Mouse (Mus musculus) retina, postnatal 1 day (tissue): ENCODE measurements at regions not wholly inside any gene's neighbourhood (a gene's known extent, or its start where the extent isn't known, plus 50 kb on each side); places are given as distances from the start of the nearest gene placed in this dataset.
"Not testable (repeated sequence)": the region's sequence is repeated elsewhere in the genome, so short reads cannot be mapped to it uniquely, and the experiment has no call there.

ENCODE experiments used
- DNase-seq: peaks from one replicate; pipeline ENCODE4 v3.0.0-alpha.2; 2012

DNA sequence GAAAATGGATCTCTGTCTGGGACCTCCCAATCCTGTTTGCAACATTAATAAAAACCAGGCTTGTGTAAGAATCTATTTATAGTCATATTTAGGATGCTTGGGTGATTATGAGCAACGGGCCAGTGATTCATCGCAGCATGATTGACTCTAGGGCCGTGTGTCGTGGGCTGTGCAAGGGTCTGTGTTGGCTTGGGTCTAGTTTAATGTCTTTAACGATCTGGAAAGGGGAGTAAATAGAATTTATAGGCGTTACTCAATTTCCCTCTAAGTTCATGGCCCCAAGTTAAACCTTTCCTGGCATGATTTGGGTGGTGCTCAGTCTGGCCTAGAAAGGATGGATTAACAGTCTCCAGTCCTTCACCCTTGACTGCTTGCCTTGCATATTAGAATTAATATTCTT lies 149.9 kb upstream of the Fer start:
- peak; percentile 12 for DNase-seq

DNA sequence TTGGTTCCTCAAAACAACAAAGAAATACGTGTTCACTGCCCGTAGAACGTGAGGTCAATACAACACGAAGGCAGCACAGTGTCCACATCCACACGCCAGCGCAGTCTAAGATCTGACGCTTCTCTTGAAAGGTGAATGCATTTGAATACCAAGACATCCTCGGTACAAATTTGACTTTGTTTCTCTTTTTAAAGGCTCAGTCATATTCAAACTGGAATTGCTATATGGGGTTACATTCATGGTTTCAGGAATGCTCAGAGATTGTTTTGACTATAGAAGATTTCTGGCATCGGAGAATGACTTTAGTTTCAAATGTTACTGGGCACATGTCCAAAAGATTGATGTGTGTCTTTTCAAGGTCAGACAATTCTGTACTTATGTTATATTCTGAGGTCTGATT lies 147.2 kb upstream of the Fer start:
- DNase-seq, result no peak

DNA sequence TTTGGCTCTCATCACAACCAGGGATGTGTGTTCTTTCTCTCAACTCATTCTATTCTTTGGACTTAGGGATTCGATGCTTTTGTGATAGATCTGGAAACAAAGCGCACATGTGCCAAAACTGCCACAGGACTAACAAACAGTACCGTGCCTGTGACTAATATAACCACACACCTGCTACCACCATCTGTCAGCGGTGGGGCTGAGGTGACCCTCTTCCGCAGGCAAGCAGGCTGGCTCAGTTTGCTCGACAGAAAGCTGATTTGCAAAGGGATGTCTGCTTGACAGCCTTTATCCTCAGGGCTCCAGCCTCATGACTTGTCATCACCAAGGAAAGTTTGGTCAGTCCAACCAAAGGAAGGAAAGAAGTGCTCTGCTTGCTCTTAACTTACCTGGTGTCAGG lies 146.7 kb upstream of the Fer start:
- no peak for DNase-seq

DNA sequence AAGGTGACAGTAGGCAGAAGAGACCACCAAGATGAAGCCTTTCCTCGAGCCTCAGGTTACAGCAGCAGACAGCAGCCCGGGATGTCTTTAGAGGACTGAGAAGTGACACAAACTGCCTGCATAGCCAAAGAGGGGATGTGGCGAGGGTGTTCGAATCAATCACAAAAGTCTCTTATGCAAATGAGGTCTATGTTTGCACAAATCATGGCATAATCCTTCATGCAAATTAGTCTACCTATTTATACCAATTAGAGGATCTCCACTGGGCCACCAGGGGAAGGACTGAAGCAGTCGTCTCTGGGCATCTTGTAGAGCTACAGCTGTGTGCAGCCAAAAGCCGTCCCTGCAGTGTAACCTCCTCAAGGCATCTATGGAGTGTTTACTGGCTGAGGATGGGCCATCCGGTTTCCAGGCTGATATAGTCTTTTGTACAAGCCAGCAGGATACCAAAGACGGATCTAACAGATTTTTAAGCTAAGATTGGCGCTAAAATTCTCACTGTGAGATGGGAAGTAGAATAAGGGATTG lies 145.7 kb upstream of the Fer start:
- DNase-seq, result no peak

DNA sequence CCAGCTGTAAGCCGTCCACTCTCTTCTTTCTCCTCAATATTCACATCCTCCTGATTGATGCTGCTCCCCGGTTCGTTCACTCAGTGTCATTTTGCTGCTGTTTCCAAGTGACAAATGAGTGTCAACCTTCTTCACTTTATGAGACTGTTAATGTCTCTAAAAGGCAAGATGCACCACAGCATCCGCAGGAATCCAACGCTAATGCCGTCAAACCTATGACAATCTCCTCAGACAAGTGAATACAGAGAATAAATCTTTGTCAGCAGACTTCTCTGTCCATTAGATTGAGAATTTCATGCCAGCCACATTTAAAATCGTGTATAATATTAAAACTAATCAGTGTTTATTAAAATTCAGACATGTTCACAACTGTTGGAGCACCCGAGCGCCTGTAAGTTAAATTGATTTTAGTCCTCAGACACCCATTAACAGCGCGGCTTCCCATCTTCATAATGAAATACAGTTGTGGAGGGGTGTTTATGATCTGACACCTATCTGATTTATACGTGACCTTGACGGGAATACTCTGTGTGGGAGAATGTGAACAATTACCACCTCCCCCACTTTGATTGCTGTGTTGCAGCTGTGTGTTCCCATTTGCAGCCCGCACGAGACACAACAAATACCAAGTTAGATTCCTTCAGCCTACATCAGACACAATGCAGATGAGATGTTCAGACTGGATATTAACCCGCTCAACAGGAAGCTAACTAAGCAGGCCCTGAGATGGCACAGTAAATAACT lies 143.7 kb upstream of the Fer start:
- DNase-seq, result no peak

DNA sequence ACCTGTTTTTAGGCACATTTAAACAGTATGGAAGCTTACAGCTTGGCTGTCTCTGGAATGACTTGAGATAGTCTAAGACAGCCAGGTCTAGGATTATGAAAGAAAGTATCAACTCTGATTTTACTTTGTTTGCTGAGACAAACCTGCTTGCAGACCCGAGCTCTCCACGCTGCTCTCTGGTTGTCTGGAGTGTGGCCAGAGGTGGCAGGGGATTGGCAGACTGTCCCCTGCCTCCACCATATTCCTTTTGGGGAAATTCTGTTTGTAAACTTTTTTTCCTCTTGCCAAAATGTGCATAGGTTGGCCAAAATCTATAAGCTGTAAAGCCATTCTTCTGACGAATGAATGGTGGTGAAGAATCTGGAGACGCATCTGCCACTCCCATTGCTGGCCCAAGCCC lies 143.1 kb upstream of the Fer start:
- no peak for DNase-seq

DNA sequence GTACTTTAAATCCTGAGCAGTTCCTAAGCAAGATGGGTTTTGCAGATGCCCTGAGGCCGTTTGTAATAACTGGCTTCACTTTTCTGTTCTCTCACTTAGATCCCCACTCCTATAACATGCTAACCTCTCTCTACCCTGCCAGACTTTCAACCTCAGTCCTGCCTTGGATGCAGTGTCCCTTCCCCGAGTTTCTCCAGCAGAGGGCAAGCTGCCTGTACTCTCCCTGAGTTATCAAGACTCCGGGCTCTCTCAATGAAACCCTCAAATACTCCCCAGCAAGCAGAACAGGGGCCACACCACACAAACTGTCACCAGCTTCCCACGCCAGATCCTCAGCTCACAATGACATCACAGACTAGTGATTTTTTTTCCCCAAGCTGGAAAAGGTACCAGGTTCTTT lies 142.0 kb upstream of the Fer start:
- no peak for DNase-seq

DNA sequence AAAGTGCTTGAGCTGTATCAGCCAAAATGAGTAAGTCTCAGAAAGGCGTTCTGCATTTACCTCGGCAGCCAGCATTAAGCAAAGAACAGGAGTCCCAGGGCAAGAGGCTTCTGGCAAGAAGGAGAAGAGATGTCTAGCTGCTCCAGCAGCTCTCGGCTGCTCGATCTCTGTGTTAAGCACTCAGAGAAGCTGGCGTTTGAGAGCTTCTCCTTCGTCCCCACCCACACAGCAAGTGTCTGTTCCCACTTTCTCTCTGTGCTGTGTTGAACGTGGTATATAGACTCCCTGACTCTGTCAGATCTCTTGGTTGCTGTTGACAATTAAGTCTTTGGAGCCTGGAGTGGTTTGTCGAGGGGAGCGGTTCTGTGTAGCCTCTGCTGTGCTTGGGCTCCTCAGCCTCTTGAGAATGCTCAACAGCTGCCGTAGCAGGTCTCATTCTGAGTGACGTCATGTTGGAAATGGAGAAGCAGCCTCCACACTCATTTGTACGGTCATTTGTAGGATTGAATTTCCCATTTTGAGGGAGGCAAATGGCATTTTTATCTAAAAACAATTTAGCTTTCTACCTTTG lies 140.3 kb upstream of the Fer start:
- no peak for DNase-seq

DNA sequence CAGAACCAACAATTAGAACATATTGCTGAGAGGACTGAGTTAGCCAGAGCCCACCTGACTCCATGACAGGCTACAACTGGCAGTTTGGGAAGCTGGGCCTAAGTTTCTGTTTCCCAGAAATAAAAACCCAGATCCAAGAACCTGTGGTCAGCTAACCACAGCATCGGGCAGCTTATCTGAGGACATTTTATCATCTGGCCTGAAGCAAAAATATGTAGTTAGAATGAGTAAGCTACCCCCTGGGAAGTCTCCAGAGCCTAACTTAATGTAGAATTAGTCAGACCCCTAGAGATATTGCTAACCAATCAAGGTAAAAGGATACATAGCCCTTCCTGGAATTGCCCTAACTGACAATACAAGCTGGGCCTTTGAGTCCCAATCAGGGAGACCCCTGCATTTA lies 124.7 kb upstream of the Fer start:
- DNase-seq, result no peak

DNA sequence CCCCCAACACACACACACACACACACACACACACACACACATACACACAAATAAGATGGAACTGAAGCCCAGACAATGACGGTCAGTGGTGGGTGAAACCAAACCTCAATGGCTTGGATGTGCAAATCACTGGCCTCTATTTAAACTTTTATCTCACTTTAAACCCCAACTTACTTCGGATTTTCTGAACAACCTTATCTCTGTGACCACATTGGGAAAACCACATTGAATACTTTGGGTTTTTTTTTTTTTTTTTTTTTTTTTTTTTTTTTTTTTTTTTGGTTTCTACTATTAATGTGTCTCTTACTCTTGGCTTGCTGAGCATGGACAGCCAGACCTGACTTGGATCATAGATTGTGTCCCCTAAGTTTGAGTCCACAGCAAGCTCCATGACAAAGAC lies 123.2 kb upstream of the Fer start:
- no peak for DNase-seq

DNA sequence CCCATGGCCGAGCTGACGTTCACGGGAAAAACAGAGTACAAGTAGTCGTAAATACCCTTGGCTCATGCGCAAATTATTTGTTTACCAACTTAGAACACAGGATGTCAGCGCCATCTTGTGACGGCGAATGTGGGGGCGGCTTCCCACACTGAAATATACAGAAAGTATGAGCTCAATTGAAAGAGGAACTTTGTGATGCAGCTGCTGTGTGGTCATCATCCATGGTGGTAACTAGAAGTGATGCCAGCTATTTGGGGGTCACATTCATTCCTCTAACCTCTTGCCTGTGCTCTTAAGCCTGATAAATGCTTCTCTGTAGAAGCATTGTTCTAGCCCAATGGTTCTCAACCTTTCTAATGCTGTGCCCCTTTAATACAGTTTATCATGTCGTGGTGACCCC lies 113.6 kb upstream of the Fer start:
- DNase-seq, result not testable (repeated sequence)

DNA sequence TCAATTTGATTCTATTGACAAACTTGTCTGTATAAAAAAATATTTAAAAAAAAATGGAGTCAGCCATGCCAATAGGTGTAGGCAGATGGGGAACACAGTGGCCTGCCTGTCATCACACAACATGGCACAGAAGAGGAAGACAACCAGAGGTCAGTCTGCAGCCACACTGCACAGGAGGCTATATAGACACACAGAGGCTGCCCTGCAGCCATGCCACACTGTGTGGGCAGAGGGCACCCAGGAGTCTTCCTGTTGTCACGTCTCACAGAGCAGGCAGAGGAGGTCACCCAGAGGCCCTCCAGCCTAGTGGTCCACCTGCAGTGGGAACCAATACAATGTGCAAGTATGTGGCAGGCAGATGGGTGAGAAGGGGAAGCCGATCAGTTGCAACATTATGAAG lies 108.5 kb upstream of the Fer start:
- no peak for DNase-seq

DNA sequence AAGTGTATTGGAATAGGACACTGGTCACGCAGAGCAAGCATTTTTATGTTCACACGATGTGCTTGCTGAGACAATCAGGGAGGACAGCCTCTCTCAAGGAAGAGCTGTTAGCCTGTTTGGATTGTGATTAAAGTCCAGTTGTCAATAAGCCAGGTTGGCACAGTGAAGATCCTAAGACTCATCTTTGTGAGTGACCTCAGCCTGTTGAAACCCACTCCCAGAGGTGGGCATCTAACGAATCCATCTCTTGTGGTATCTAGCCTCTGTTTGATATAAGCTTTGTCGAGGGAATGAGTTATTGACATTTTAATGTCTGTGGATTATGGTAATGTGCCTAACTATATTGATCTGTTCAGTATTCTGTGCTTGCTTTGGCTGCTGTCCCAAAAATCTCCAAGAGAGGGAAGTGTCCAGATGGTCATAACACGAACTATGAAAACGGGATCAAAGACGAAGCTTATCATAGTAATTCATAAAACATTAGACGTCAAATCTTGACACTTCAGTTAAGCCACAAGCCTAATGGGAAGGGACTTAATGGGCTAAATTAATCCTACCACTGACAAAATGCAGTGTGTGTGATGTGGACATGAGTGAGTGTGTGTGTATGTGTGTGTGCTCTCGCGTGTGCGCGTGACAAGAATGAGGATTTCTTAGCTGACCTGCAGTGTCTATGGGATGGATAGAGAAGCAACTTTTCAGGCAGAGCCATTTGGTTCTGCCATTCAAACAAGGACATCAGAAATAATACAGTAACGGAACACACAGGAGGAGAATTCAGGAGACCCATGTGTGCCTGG lies 104.8 kb upstream of the Fer start:
- DNase-seq, result peak; percentile 11

DNA sequence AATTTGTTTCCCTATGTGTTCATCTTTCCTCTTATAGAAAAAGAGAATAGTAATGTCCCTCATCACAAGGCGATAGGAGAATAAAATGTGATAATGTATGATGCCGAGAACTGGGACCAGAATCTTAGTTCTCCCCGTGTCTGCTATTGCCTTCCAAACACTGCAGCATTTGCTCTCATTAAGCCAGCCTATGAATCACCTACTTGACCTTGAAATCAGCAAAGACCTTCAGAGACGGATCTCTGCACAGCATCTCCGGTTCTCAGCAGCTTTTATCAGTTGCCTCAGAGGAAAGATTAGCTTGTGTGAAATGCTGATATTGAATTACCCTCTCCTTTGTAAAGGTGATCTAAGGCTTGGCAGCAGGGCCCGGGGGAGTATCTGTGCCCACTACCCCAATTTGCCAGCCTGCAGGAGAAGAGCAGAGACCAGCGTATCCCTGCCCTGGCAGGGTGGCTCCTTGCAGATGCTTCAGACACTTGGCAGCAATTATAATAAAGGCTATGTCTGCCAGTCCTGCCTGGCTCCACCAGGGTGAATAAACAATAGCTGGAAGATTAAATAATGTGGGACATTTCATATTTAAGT lies 104.0 kb upstream of the Fer start:
- no peak for DNase-seq

DNA sequence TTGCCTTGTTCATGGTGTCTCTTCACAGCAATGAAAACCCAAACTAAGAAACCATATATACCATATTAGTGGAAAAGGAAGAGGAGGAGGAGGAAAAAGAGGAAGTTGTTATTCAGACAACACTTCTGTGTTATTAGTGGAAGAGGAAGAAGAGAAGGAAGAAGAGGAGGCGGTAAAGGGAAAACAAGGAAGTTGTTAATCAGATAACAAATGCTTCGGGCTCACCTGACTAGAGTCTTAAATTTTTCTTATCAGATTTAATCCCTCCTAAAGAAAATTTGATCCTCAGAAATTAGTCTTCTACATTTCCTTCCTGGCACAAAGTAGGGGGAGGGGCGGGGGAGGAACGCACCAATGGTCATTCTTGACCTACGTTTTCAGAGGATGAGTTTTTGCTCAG lies 101.8 kb upstream of the Fer start:
- DNase-seq, result no peak

DNA sequence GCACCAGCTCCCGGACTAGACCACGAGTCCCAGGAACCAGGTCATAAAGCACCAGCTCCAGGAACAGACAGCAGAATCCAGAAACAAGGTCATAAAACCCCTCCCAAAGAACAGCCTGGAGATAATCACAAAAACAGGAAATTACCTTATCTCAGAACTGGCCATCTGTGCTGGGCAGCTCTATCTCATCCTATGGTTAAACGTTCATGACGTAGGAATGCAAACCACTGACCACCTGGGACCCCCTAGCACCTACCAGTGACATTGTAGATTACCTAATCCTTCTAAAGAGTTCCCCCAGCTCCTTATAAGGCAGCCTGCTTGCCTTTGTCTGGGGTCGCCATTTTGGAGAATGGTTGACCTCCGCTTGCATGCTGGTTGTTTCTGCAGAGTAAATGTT lies 91.8 kb upstream of the Fer start:
- no peak for DNase-seq

DNA sequence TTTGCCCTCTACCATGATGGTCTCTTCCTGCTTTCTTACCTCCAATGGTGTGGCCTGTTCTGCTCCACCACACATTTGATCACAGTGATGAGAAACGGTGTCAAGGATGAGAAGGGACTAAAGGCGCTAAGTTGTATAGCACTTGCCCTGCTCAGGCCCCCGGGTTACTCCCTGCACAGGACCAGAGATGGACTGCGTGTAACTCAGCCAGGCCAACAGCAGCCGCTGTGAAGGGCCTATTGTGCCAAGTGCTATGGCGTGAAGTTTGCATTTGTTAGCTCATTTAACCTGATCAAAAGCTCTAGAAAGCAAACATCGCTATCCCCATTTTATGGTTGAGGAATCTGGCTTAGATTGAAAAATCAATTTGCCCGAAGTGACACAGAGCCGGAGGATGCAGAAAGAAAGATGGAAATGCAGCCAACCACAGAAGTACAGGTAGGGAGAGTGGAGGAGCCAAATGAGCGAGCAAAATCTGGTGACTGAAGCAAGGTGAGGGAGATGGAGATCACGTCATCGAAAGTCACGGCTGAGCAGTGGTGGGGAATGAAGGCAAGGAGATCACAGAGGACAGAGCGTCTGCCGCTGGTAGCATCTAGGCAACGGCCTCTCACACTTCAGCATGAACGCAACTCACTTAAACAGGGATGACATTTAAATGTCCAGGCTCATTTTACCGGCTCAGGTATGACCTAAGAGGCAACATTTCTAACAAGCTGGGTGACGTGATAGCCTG lies 78.3 kb upstream of the Fer start:
- no peak for DNase-seq

DNA sequence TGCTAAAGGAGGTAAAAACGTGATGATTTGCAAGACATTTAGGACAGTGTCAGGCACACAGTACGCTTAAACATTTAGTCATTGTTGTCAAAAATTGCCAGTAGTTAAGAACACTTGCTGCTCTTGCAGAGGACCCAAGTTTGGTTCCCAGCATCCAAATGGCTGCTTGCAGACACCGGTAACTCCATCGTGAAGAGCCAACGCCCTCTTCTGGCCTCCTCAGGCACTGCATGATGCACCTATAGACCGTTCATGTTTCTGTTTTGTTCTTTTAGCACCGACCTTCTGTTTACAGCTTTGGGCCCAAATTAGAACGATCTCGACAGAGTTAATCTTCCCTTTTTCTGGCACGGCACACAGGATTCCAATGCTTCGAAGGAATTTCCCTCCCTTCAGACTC lies 76.4 kb upstream of the Fer start:
- DNase-seq, result no peak

DNA sequence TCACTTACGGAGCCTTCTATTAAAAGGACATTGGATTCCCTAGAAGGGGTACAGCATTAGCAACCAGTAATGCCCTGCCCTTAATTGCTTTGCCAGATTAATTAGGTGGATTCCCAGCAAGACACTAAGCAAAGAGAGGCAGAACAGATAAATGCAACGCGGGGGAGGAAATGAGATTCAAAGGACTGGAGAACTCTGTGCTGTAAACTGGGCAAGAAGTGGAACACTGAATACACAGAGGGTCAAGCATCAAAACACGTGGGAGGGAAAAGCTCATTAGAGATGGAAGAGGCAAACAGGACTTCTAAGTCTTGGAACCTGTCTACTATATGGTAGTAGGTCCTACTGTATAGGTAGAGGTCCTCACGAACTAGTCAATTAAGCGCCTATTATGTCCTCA lies 68.5 kb upstream of the Fer start:
- no peak for DNase-seq

DNA sequence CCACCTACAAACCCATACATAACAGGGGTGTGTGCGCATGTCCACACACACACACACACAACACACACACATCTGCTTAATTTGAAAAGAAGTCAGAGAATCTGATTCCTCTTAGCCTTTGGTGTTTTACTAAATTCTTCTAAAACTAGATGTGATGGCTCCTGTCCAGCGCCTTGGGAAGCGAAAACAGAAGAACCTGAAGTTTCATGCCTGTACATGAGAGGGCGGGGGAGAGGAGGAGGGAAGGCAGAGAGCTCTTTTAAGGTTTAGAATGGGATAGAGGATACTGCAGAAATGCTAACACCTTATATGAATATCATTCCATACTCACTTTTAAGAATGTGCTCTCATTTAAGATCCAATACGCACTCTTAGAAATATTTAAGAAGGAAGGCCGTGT lies 64.5 kb upstream of the Fer start:
- DNase-seq, result no peak

DNA sequence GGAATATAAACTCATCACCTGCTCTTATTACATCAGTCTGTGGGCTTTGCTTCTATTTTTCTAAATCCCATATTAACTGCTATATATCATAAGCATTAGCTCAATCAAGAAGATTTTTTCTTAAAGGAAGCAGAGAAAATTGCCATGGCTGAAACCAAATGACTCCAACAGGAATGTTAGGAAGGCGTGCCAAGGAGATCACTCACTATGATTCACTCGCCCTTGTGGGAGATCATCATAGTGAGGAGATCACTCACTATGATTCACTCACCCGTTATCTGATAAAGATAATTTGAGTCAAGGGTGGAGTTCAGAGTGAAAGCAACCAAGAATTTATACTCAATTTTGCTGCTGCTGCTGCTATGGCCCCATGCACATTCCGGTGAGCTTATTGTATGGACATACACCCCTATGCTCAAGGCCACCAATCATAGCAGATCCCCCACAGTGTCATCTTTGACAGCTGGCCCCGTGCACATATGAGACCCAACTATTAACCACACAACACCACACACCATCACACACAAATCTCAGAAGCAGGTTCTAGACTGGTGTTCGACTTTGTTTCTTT lies 63.8 kb upstream of the Fer start:
- no peak for DNase-seq

DNA sequence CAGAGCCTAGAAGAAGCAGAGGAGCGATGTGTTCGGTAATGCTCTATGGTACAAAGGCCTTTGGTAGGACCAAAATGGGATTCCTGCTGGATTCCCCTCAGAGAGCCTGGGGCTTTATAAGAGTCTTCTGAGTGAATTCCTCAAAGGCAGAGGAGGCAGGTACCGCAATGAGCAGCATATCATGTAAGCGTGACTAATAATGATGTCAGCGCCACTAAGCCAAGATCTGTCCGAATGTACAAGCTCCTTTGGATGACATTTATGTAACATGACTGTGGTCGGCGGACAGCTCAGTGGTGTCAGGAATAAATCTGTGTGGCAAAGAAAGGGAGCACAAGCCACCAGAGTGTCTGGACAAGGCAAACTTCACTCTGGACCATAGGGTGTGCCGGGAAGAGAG lies 61.5 kb upstream of the Fer start:
- no peak for DNase-seq

DNA sequence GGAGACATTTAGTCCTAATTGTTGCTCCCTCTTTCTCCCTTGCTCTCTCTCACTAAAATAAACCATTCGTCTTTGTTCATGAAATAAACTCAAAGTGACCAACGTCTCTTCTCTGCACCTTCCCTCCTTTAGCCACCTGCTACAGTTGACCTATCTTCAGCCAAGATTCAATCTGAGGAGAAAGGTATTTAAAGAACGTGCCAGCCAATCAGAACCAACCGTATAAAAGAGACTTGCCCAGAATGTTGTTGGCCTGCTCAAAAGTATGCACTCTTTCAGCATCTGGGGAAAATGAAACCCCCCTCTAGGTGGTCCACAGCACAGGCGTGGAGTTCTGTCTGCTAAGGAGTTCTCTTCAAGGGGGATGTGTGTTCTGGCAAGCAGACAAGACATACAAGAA lies 60.0 kb upstream of the Fer start:
- DNase-seq, result no peak
